Mouse (Mus musculus) cerebellum, adult 18-20 months (tissue): ENCODE data around the gene Cd209d.
"Not testable (repeated sequence)": the region's sequence is repeated elsewhere in the genome, so short reads cannot be mapped to it uniquely, and the experiment has no call there.

Experiments
- DNase-seq, 2 experiments: peaks; one replicate each; pipeline ENCODE4 v3.0.0; 2021

The Cd209d gene

GRCm38 (mm10) chr8:3878455-3878854 lies at the start of gene Cd209d:
TSS of gene Cd209d (minus strand) at chr8:3878555.
- DNase-seq, result no peak

GRCm38 (mm10) chr8:3926744-3927143 lies 48.4 kb upstream of the Cd209d start, which contains the start of gene Cd209b:
TSS of gene Cd209b (minus strand) at chr8:3926844.
- no peak for DNase-seq

GRCm38 (mm10) chr8:3876121-3876520 lies 2.2 kb downstream of the Cd209d start:
- DNase-seq, result no peak

GRCm38 (mm10) chr8:3862736-3863135 lies 15.6 kb downstream of the Cd209d start:
- DNase-seq, result not testable (repeated sequence)

GRCm38 (mm10) chr8:3854209-3854608 lies 24.1 kb downstream of the Cd209d start, which contains the start of gene Cd209e:
TSS of gene Cd209e (minus strand) at chr8:3854309.
- no peak for DNase-seq
